Mouse (Mus musculus) right cerebral cortex, postnatal 36 days (tissue): ENCODE measurements around the gene Gtf3c5.

Source experiments
- DNase-seq, 2 experiments: peaks; one replicate each; pipeline ENCODE4 v3.0.0; 2022; ENCODE audit warnings: low spot score in 2 of 2, mixed read lengths in 1 of 2

Gene Gtf3c5

GRCm38 (mm10) chr2:28607341-28608165, 24.0 kb upstream of the Gtf3c5 start:
- no peak for DNase-seq

- no peak for DNase-seq
These were observed 23.2 kb upstream of the Gtf3c5 start for GRCm38 (mm10) chr2:28606601-28607340.

- DNase-seq = no peak
These were observed 22.4 kb upstream of the Gtf3c5 start for GRCm38 (mm10) chr2:28605789-28606541.

- DNase-seq = no peak
These were observed 20.0 kb upstream of the Gtf3c5 start for GRCm38 (mm10) chr2:28603542-28603941.

- DNase-seq = no peak
These were observed 18.4 kb upstream of the Gtf3c5 start for GRCm38 (mm10) chr2:28601720-28602590.

GRCm38 (mm10) chr2:28599569-28599900, 16.0 kb upstream of the Gtf3c5 start:
- DNase-seq = no peak

- no peak for DNase-seq
These were observed 15.4 kb upstream of the Gtf3c5 start for GRCm38 (mm10) chr2:28598692-28599568.

- DNase-seq = no peak
These were observed 14.4 kb upstream of the Gtf3c5 start for GRCm38 (mm10) chr2:28597733-28598547.

GRCm38 (mm10) chr2:28596998-28597397, 13.4 kb upstream of the Gtf3c5 start:
- no peak for DNase-seq

GRCm38 (mm10) chr2:28596021-28596420, 12.5 kb upstream of the Gtf3c5 start:
- DNase-seq = no peak

GRCm38 (mm10) chr2:28592809-28593208, 9.3 kb upstream of the Gtf3c5 start:
- no peak for DNase-seq

- DNase-seq = no peak
These were observed 7.9 kb upstream of the Gtf3c5 start for GRCm38 (mm10) chr2:28591479-28591878.

- DNase-seq = no peak
These were observed 5.0 kb upstream of the Gtf3c5 start for GRCm38 (mm10) chr2:28588574-28588973.

GRCm38 (mm10) chr2:28585730-28586129, 2.2 kb upstream of the Gtf3c5 start:
- DNase-seq = no peak

GRCm38 (mm10) chr2:28585043-28585571, 1.6 kb upstream of the Gtf3c5 start:
- DNase-seq = peak; percentile 53 to 57

GRCm38 (mm10) chr2:28582647-28583353, 751 bp downstream of the Gtf3c5 start:
- peak; percentile 79 to 81 for DNase-seq

- DNase-seq = no peak
These were observed 5.5 kb downstream of the Gtf3c5 start for GRCm38 (mm10) chr2:28578003-28578402.

- DNase-seq = no peak
These were observed 6.7 kb downstream of the Gtf3c5 start for GRCm38 (mm10) chr2:28576815-28577214.

GRCm38 (mm10) chr2:28575341-28575740, 8.2 kb downstream of the Gtf3c5 start:
- no peak for DNase-seq
